In the genomic region with DNA sequence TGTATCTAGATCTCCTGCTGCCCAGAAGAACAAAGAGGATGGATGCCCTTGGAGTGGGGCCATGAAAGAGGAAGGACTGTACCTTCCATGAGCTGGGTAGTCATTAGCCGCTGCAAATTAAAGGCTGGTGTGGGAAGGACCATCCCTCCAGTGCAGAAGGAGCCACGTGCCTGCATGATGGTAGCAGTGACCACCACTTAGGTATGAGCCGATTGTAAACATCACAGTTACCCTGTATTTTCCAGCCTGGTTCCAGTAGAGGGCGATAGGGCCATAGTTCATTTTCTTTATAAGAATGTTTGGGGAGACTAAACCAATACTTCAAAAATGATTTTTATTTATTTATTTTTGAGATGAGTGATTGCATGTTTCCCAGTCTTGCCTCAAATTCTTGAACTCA, we compare ENCODE assay signal across 8 mouse cellular contexts. TPM values are rescaled to one million over a fixed set of nuclear protein-coding genes. Genes with fewer than 3 reads are reported as not detected.
DNase-seq lines count a peak whose midpoint lies in the region; ATAC-seq and TF ChIP-seq lines count a peak whose summit lies in the region.

No protein-coding gene starts in this region.

- no peak overlapping the region for H3K4me2 ChIP-seq in liver, embryonic 12.5 days
- no peak overlapping the region for H3K4me2 ChIP-seq in CH12.LX (ENCODE audit: insufficient read depth, low read depth, poor library complexity, severe bottlenecking)
- no peak overlapping the region for H3K4me2 ChIP-seq in midbrain, embryonic 14.5 days (ENCODE audit: low read length)

- no peak for TF ChIP-seq POLR2A in liver, adult 2 months (IDR thresholded peaks at IDR 0.05; ENCODE audit: extremely low read depth, insufficient read depth, low read length)
- TF ChIP-seq POLR2A in CH12.LX (IDR thresholded peaks at IDR 0.05; ENCODE audit: low read depth, low read length) = no peak
- TF ChIP-seq POLR2A in brain, embryonic 14.5 days (IDR thresholded peaks at IDR 0.05; ENCODE audit: borderline replicate concordance, extremely low read depth, insufficient read depth, insufficient read length, poor library complexity, severe bottlenecking) = no peak

- dilution Hi-C loops in CH12.LX (cut with MboI; ENCODE audit: extremely low pct_ligation_motif_present, extremely low pct_unique_long_range_greater_than_20kb, low sequenced_read_pairs) = no loop called here

- DNase-seq in liver, adult 2 months (ENCODE audit: extremely low read depth, low read depth, low spot score) = no peak
- no peak for DNase-seq in CH12.LX (ENCODE audit: extremely low read depth)
- peak; percentile 66 for DNase-seq in brain, embryonic 14.5 days (ENCODE audit: low read depth)
- DNase-seq in midbrain, embryonic 14.5 days = peak; percentile 79
- no peak for DNase-seq in right cerebral cortex, postnatal 25 days
- DNase-seq in kidney, adult 11 months = no peak
- DNase-seq in ovary, postnatal 10 days (ENCODE audit: low spot score) = no peak

- no peaks in the 10 kb centered on the region for H3K27me3 ChIP-seq in liver, adult 2 months (ENCODE audit: control insufficient read depth, insufficient read depth, low read length)
- no peaks in the 10 kb centered on the region for H3K27me3 ChIP-seq in liver, embryonic 12.5 days (replicated peaks)
- H3K27me3 ChIP-seq in CH12.LX (replicated peaks) = no peaks in the 10 kb centered on the region
- H3K27me3 ChIP-seq in midbrain, embryonic 14.5 days (ENCODE audit: control insufficient read depth, insufficient read depth, low read length) = no peaks in the 10 kb centered on the region

- TF ChIP-seq RAD21 in CH12.LX (IDR thresholded peaks at IDR 0.05; ENCODE audit: low read depth, low read length) = peak; percentile 59

- TF ChIP-seq EP300 in CH12.LX (IDR thresholded peaks at IDR 0.05; ENCODE audit: low read length) = no peak

- no peak overlapping the region for H3K27ac ChIP-seq in liver, adult 2 months (replicated peaks; ENCODE audit: insufficient read depth, low read depth, low read length)
- H3K27ac ChIP-seq in liver, embryonic 12.5 days = no peak overlapping the region
- H3K27ac ChIP-seq in CH12.LX (ENCODE audit: insufficient read depth, low read depth) = no peak overlapping the region
- no peak overlapping the region for H3K27ac ChIP-seq in midbrain, embryonic 14.5 days (replicated peaks; ENCODE audit: low read depth, low read length)

- WGBS in liver, adult 2 months = 78% methylated on average over 4 of the region's 4 CpGs
- 64% methylated on average over 4 of the region's 4 CpGs for whole genome bisulfite sequencing in liver, embryonic 12.5 days (ENCODE audit: insufficient replicate concordance)
- WGBS in midbrain, embryonic 14.5 days = 40% methylated on average over 4 of the region's 4 CpGs

- 0 out of 2 replicates have a peak, but pooled peaks have one; percentile 17 for TF ChIP-seq CTCF in liver, adult 2 months (IDR thresholded peaks at IDR 0.05; ENCODE audit: low read depth, low read length)
- TF ChIP-seq CTCF in CH12.LX (conservative IDR thresholded peaks at IDR 0.05 in 1 of 2, IDR thresholded peaks at IDR 0.05 in 1 of 2; ENCODE audit: low read depth in 2 of 2, low read length in 2 of 2) = peak; percentile 32 to 69; a peak in 3 of 4 replicates
- peak; percentile 40; the same call in 1 of the 2 replicates for TF ChIP-seq CTCF in brain, embryonic 14.5 days (IDR thresholded peaks at IDR 0.05; ENCODE audit: borderline replicate concordance, extremely low read depth, insufficient read depth, insufficient read length)

- ATAC-seq in liver, embryonic 12.5 days = no peak
- 0 out of 2 replicates have a peak, but pooled peaks have one; percentile 29 for ATAC-seq in midbrain, embryonic 14.5 days (ENCODE audit: low FRiP score, low TSS enrichment)

- H3K79me2 ChIP-seq in liver, adult 2 months (ENCODE audit: control insufficient read depth, insufficient read depth, low read length) = no peaks in the 10 kb centered on the region
- H3K79me2 ChIP-seq in CH12.LX (replicated peaks; ENCODE audit: control insufficient read depth, extremely low read depth, insufficient read depth, poor library complexity, severe bottlenecking) = no peaks in the 10 kb centered on the region

- in situ Hi-C loops in CH12.LX (cut with MboI; ENCODE audit: low pct_ligation_motif_present, low pct_unique_long_range_greater_than_20kb, low sequenced_read_pairs) = no loop called here

- no peaks in the 10 kb centered on the region for H3K4me1 ChIP-seq in liver, adult 2 months (ENCODE audit: control insufficient read depth, insufficient read depth, low read length)
- no peaks in the 10 kb centered on the region for H3K4me1 ChIP-seq in liver, embryonic 12.5 days
- H3K4me1 ChIP-seq in CH12.LX (ENCODE audit: control insufficient read depth in 1 of 2, insufficient read depth in 2 of 2) = peaks cover 4 to 32% of the 10 kb centered on the region in 2 experiments; a peak in 2 of 4 replicates
- H3K4me1 ChIP-seq in midbrain, embryonic 14.5 days (ENCODE audit: control insufficient read depth, insufficient read depth, low read length) = no peaks in the 10 kb centered on the region

- H3K4me3 ChIP-seq in liver, adult 2 months (ENCODE audit: insufficient read depth, low read depth, low read length) = no peak overlapping the region
- no peak overlapping the region for H3K4me3 ChIP-seq in liver, embryonic 12.5 days
- H3K4me3 ChIP-seq in CH12.LX (replicated peaks in 1 of 3; ENCODE audit: low read depth in 2 of 3, low read length in 2 of 3, poor library complexity in 1 of 3) = no peak overlapping the region
- H3K4me3 ChIP-seq in midbrain, embryonic 14.5 days (replicated peaks; ENCODE audit: low read depth, low read length) = no peak overlapping the region

- H3K36me3 ChIP-seq in liver, adult 2 months (ENCODE audit: control insufficient read depth, insufficient read depth, low read length) = peaks cover 55% of the 10 kb centered on the region
- H3K36me3 ChIP-seq in liver, embryonic 12.5 days = peaks cover 71% of the 10 kb centered on the region
- peaks cover 41 to 86% of the 10 kb centered on the region in 2 experiments for H3K36me3 ChIP-seq in CH12.LX (replicated peaks in 1 of 2; ENCODE audit: control insufficient read depth in 1 of 2, insufficient read depth in 1 of 2, low read length in 1 of 2)
- H3K36me3 ChIP-seq in midbrain, embryonic 14.5 days (ENCODE audit: control insufficient read depth, insufficient read depth, low read length) = peaks cover 53% of the 10 kb centered on the region

- no peak overlapping the region for H3K9ac ChIP-seq in liver, adult 2 months (ENCODE audit: low read depth, low read length)
- no peak overlapping the region for H3K9ac ChIP-seq in liver, embryonic 12.5 days
- no peak overlapping the region for H3K9ac ChIP-seq in CH12.LX (ENCODE audit: insufficient read depth, low read depth)
- no peak overlapping the region for H3K9ac ChIP-seq in midbrain, embryonic 14.5 days (replicated peaks; ENCODE audit: low read length)

- no peaks in the 10 kb centered on the region for H3K9me3 ChIP-seq in liver, embryonic 12.5 days (replicated peaks)
- no peaks in the 10 kb centered on the region for H3K9me3 ChIP-seq in CH12.LX (replicated peaks; ENCODE audit: low read length)
- H3K9me3 ChIP-seq in midbrain, embryonic 14.5 days (ENCODE audit: control insufficient read depth, low read length) = no peaks in the 10 kb centered on the region

TF ChIP-seq in CH12.LX, 34 proteins besides CTCF, POLR2A, EP300 and RAD21:
- no peak for TF ChIP-seq ELF1 (IDR thresholded peaks at IDR 0.05; ENCODE audit: low read depth, low read length)
- no peak for TF ChIP-seq E2F4 (IDR thresholded peaks at IDR 0.05; ENCODE audit: insufficient replicate concordance, low read depth, low read length)
- TF ChIP-seq JUND (conservative IDR thresholded peaks at IDR 0.05; ENCODE audit: low read depth, low read length) = no peak
- no peak for TF ChIP-seq POLR2AphosphoS2 (IDR thresholded peaks at IDR 0.05; ENCODE audit: low read depth, low read length)
- TF ChIP-seq SMC3 (IDR thresholded peaks at IDR 0.05; ENCODE audit: low read depth, low read length) = peak; percentile 35
- no peak for TF ChIP-seq ZNF384 (IDR thresholded peaks at IDR 0.05; ENCODE audit: low read depth, low read length)

RNA-seq across cellular contexts. Expression of gene Scml4, which starts 27.5 kb away (rescaled TPM):
- 0.20 and 0.28 TPM in 2 replicates for total RNA-seq in liver, adult 2 months (2014; rRNA removed)
- 0.30 and 0.50 TPM in 2 replicates for polyA plus RNA-seq in liver, adult 2 months (2012; rRNA removed)
- 0.15 and 0.28 TPM in 2 replicates for polyA plus RNA-seq in liver, embryonic 12.5 days (2016; fragmentation: Nextera tagmentation; extraction: Ambion mirVana)
- total RNA-seq in CH12.LX (2012; rRNA removed) (2.3 and 3.3 TPM in 2 replicates), CH12.LX (2014; rRNA removed) (2.4 and 3.0 TPM in 2 replicates)
- polyA plus RNA-seq in CH12.LX (2012; ENCODE audit: insufficient read length, low read depth) = 2.7 and 3.6 TPM in 2 replicates
- 8.0 and 10.8 TPM in 2 replicates for polyA plus RNA-seq in brain, embryonic 14.5 days (2012; rRNA removed)
- 12.8 and 18.2 TPM in 2 replicates for polyA plus RNA-seq in midbrain, embryonic 14.5 days (2014; fragmentation: Nextera tagmentation; extraction: Ambion mirVana)

Comparison
In these comparisons a context has a peak if more than half of its experiments do, and no peak if none do; other contexts are left out.
1. DNase-seq: peak in brain, embryonic 14.5 days (single experiment) and midbrain, embryonic 14.5 days (single experiment); none in liver, adult 2 months (single experiment), CH12.LX (single experiment), right cerebral cortex, postnatal 25 days (single experiment), kidney, adult 11 months (single experiment) and ovary, postnatal 10 days (single experiment).
2. Peak in every context shown above with its lines, with median percentiles within 50 percentile points of each other: CTCF ChIP-seq.